26 mouse cellular contexts compared by ENCODE assay signal in the genomic region with DNA sequence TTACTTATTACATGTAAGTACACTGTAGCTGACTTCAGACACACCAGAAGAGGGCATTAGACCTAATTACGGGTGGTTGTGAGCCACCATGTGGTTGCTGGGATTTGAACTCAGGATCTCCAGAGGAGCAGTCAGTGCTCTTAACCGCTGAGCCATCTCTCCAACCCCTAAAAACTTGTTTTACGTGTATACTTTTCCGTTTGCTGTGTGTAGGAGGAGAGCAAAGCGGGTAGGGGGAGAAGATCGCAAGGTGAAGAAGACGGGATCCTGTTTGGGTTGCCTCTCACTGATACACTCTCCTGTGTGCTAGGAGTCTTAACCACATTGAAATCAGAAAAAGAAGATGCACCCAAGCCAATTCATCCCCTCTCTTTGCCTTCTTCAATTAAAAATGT. TPM values are rescaled to one million over a fixed set of nuclear protein-coding genes. Genes with fewer than 3 reads are reported as not detected.
DNase-seq lines count a peak whose midpoint lies in the region; ATAC-seq and TF ChIP-seq lines count a peak whose summit lies in the region.
"Had no signal": no experiment of that assay in that cellular context is flagged by ENCODE, and none has a peak within 500 bp of the region (broad histone marks: within the 10 kb centered on the region; RNA-seq: fewer than 3 reads in every experiment).

No protein-coding gene starts in this region.

- TF ChIP-seq CTCF in heart, adult 2 months (IDR thresholded peaks at IDR 0.05) = peak; percentile 15; the same call in 1 of the 2 replicates

- H3K9ac ChIP-seq in heart, adult 2 months (ENCODE audit: low read depth, low read length) = no peak overlapping the region
- H3K9ac ChIP-seq: embryonic facial prominence, embryonic 12.5 days; forebrain, embryonic 12.5 days had no signal

- 89% methylated on average over 7 of the region's 7 CpGs for WGBS in heart, adult 2 months

- no peak for ATAC-seq in erythroblast, adult 5-6 weeks (replicated peaks; ENCODE audit: low FRiP score, poor library complexity, severe bottlenecking)
- ATAC-seq: activated CD4-positive, CD25-positive, alpha-beta regulatory T cell, adult 4 months; CD4-positive, CD25-positive, alpha-beta regulatory T cell, adult 4 months; forebrain, embryonic 14.5 days; forebrain, embryonic 16.5 days; Patski had no signal

- H3K27me3 ChIP-seq in heart, adult 2 months (ENCODE audit: control insufficient read depth, insufficient read depth, low read length) = no peaks in the 10 kb centered on the region
- H3K27me3 ChIP-seq: CH12.LX; embryonic facial prominence, embryonic 12.5 days; forebrain, embryonic 12.5 days; Patski had no signal

- intact Hi-C loops in heart, adult 2 months (cut with DNase I) = no loop called here
- intact Hi-C loops in heart, postnatal 10 days (cut with DNase I) = no loop called here

- no peaks in the 10 kb centered on the region for H3K79me2 ChIP-seq in heart, adult 2 months (replicated peaks; ENCODE audit: control insufficient read depth, insufficient read depth, low read length)

- peak overlapping the region; percentile 59 for H3K27ac ChIP-seq in heart, adult 2 months
- H3K27ac ChIP-seq: embryonic facial prominence, embryonic 10.5 days; embryonic facial prominence, embryonic 12.5 days; forebrain, embryonic 10.5 days; forebrain, embryonic 12.5 days had no signal

- H3K36me3 ChIP-seq in heart, adult 2 months (ENCODE audit: control insufficient read depth, insufficient read depth, low read length) = no peaks in the 10 kb centered on the region; the same call in 1 of the 2 replicates
- H3K36me3 ChIP-seq: embryonic facial prominence, embryonic 10.5 days; embryonic facial prominence, embryonic 12.5 days; forebrain, embryonic 10.5 days; forebrain, embryonic 12.5 days; G1E had no signal

- H3K4me3 ChIP-seq in heart, adult 2 months = no peak overlapping the region
- H3K4me3 ChIP-seq: embryonic facial prominence, embryonic 10.5 days; embryonic facial prominence, embryonic 12.5 days; erythroblast, embryonic 14.5 days; forebrain, embryonic 10.5 days; forebrain, embryonic 12.5 days had no signal

- no peak for TF ChIP-seq POLR2A in heart, adult 2 months (IDR thresholded peaks at IDR 0.05; ENCODE audit: insufficient read depth, low read depth, low read length)

- no peak for DNase-seq in heart, adult 2 months
- DNase-seq in heart, postnatal 10 days = no peak
- DNase-seq in adipocyte (ENCODE audit: low spot score) = peak; percentile 95
- DNase-seq in kidney, postnatal 25 days = no peak
- DNase-seq: adrenal gland, adult 2 months; adrenal gland, postnatal 10 days; adrenal gland, postnatal 25 days; B cell, adult 2 months; cerebellum, adult 11-12 months; cerebellum, adult 2 months; cerebellum, adult 9-10 months; cerebellum, postnatal 10 days; cerebellum, postnatal 25 days had no signal

- H3K4me1 ChIP-seq in heart, adult 2 months (ENCODE audit: control insufficient read depth, insufficient read depth, low read length) = peaks cover 2% of the 10 kb centered on the region
- H3K4me1 ChIP-seq: embryonic facial prominence, embryonic 12.5 days; forebrain, embryonic 10.5 days; forebrain, embryonic 12.5 days had no signal

- TF ChIP-seq EP300 in heart, adult 2 months (IDR thresholded peaks at IDR 0.05; ENCODE audit: insufficient read depth, low read depth, low read length) = no peak

RNA-seq across cellular contexts. Expression of a gene that starts 24.5 kb away (rescaled TPM):
- total RNA-seq in heart, adult 2 months (2021) = 1 to 10 TPM; 2.8 to 4.0 TPM
- 3.5 and 6.6 TPM in 2 replicates for polyA plus RNA-seq in heart, adult 2 months (2012; rRNA removed)
- total RNA-seq in heart, postnatal 10 days (2021) = 1 to 10 TPM; 5.7 to 5.9 TPM
- total RNA-seq in erythroblast, adult 5-6 weeks (2015; ENCODE audit: low replicate concordance) = 0.63 TPM in 1 of 2 replicates, not detected in the other
- 0.60 TPM in 1 of 2 replicates, not detected in the other for total RNA-seq in erythroblast, adult 5-6 weeks (2017; ENCODE audit: low replicate concordance)
- polyA plus RNA-seq: erythroblast, embryonic 14.5 days; G1E had no signal

RNA-seq across cellular contexts. Expression of a gene that starts 56.8 kb away (rescaled TPM):
- total RNA-seq in heart, adult 2 months (2021) = 10 to 100 TPM; 50.1 to 51.8 TPM
- polyA plus RNA-seq in heart, adult 2 months (2012; rRNA removed) = 24.5 and 36.2 TPM in 2 replicates
- total RNA-seq in heart, postnatal 10 days (2021) = 10 to 100 TPM; 48.4 to 51.8 TPM
- 29.8 and 38.7 TPM in 2 replicates for total RNA-seq in erythroblast, adult 5-6 weeks (2015; ENCODE audit: low replicate concordance)
- total RNA-seq in erythroblast, adult 5-6 weeks (2017; ENCODE audit: low replicate concordance) = 28.7 and 41.1 TPM in 2 replicates
